Mouse (Mus musculus) forebrain, embryonic 13.5 days (tissue): ENCODE data around the gene Mapk11. TPM values are rescaled to one million over a fixed set of nuclear protein-coding genes. Genes with fewer than 3 reads are reported as not detected.
A peak's percentile ranks its signal among the peaks of the same experiment; 100 is the strongest.

ENCODE experiments used
- ATAC-seq: fragments of 200-750 bp; cut with Nextera tagmentation; 2 replicates; pipeline ENCODE4 v1.8.0; 2017
- H3K27ac ChIP-seq: fragments of 300-500 bp; sonication (generic); 2 replicates; pipeline ENCODE4 v1.5.1; 2015; ENCODE audit warnings: inconsistent platforms, mild to moderate bottlenecking, moderate library complexity
- H3K27me3 ChIP-seq: fragments of 300-500 bp; sonication (generic); 2 replicates; pipeline ENCODE4 v1.6.1; 2015; ENCODE audit warnings: mild to moderate bottlenecking, inconsistent platforms
- H3K36me3 ChIP-seq: fragments of 300-500 bp; sonication (generic); 2 replicates; pipeline ENCODE4 v1.6.1; 2015; ENCODE audit warnings: mild to moderate bottlenecking, inconsistent platforms; ENCODE audit not compliant: poor library complexity, severe bottlenecking
- H3K4me1 ChIP-seq: fragments of 300-500 bp; sonication (generic); 2 replicates; pipeline ENCODE4 v1.6.1; 2015; ENCODE audit warnings: inconsistent platforms
- H3K4me2 ChIP-seq: fragments of 300-500 bp; sonication (generic); 2 replicates; pipeline ENCODE4 v1.6.1; 2015; ENCODE audit warnings: inconsistent platforms, mild to moderate bottlenecking, moderate library complexity
- H3K4me3 ChIP-seq: fragments of 300-500 bp; sonication (generic); 2 replicates; pipeline ENCODE4 v1.5.1; 2015; ENCODE audit warnings: mild to moderate bottlenecking, inconsistent platforms
- H3K9ac ChIP-seq: fragments of 300-500 bp; sonication (generic); 2 replicates; pipeline ENCODE4 v1.6.1; 2015; ENCODE audit warnings: mild to moderate bottlenecking, inconsistent platforms
- H3K9me3 ChIP-seq: fragments of 300-500 bp; sonication (generic); replicated peaks from 2 replicates; pipeline ENCODE4 v1.6.1; 2016; ENCODE audit warnings: inconsistent platforms
- WGBS: fragments of 180-500 bp; shearing (Covaris S2); methylation state at CpG from one replicate; pipeline ENCODE4 v1.1.7; 2015; 5-methylcytosine and 5-hydroxymethylcytosine counted together
- polyA plus RNA-seq: library from polyadenylated mRNA; unstranded; fragments of >200 nt; fragmentation: Nextera tagmentation; extraction: Ambion mirVana; gene quantifications from 2 replicates; pipeline ENCODE4 v1.2.1, GENCODE M21; 2015

The Mapk11 gene
- polyA plus RNA-seq = 43.0 and 45.5 TPM in 2 replicates

DNA sequence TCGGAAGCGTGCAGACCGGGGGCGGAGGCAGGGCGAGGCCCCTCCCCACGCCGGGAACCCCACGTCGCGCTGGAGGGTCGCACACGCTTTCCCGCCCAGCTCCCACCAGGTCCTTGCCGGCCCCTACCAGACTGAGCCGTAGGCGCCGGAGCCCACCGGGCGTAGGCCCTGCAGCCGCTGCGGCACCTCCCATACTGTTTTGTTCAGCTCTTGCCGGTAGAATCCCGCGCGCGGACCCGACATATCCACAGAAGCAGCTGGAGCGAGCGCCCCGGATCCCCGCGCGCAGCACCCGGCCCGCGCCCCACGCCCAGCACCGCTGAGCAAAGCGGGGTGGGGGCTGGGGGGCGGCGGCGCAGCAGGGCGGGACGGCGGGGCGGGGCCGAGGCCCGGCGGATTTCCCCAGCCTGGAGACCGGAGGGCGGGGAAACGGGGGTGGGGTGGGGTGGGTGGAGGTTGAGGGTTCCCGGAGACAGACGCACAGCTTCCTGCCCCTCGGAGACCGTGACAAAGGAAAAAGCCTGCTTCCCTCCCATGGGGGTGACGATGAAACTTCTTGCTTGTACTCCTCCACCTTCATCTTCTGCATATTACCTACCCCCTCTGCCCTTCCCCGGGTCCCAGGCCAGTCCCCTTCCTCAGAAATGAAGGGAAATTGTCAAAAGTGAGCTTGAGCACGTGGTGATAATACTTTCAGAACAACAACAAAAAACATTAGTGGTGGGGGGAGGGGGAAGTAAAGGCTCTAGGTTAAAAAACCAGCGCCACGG lies at the start of gene Mapk11:
TSS of gene Mapk11 (minus strand) at position 358 of the 770 bp plus-strand sequence.
- H3K4me1 ChIP-seq = peaks cover 50% of the 10 kb centered on the region
- peak within 1 kb of the TSS; percentile 88 for H3K9ac ChIP-seq
- peak within 1 kb of the TSS; percentile 75 for H3K4me3 ChIP-seq
- peak; percentile 73 for ATAC-seq
- peaks cover 30% of the 10 kb centered on the region for H3K36me3 ChIP-seq
- peak within 1 kb of the TSS; percentile 78 for H3K4me2 ChIP-seq
- H3K27me3 ChIP-seq = no peaks in the 10 kb centered on the region
- WGBS = 0% methylated on average over 46 of the region's 61 CpGs
- peak within 1 kb of the TSS; percentile 89 for H3K27ac ChIP-seq
- no peaks in the 10 kb centered on the region for H3K9me3 ChIP-seq

DNA sequence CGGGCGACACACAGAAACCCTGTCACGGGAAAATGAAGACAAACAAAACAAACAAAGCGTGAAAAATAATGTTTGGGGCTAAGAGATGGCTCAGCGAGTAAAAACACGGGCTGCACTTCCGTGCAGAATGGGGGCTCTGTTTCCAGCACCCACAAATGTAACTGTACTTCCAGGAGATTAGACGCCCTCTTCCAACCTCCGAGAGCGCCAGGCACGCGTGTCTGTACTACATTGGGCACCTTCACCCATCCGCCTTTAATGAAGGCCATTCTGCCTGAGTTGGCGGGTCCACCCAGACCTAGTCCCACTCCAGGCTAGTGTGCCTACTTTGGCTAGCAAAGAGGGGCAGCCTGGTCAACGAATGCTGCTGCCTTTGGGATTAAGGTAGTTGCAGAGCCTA lies 47.6 kb upstream of the Mapk11 start:
- WGBS = 67% methylated on average over 15 of the region's 15 CpGs

DNA sequence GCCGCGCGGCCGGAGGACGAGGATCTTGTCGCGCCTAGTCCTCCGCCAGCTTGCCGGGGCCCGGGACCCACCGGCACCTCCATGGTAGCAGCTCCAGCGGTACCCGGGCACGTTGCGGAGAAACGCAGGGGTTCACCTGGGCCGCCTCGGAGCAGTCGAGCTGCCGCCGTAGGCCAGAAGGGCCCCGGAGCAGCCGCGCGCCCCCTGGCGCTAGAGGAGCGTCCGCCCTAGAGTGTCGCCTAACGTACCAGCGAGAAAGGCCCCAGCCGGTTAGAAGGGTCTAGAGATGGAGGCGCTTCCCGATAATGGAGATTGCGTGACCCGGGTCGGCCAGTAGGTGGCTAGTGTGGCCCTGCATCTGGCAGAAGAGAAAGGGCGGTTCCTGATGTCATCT lies 46.9 kb upstream of the Mapk11 start, which contains the start of gene Dennd6b:
TSS of gene Dennd6b (minus strand) at position 184 of the 394 bp plus-strand sequence.
- peak within 1 kb of the TSS; percentile 98 for H3K9ac ChIP-seq
- peak; percentile 99 for ATAC-seq
- 0% methylated on average over 38 of the region's 38 CpGs for WGBS

More for the DNA sequence above, 47.6 kb upstream of the Mapk11 start:
- no peak for ATAC-seq
- H3K9me3 ChIP-seq = 0 out of 2 replicates have a peak, but pooled peaks cover 3% of the 10 kb centered on the region
- peaks cover 16% of the 10 kb centered on the region for H3K4me1 ChIP-seq
- peak overlapping the region; percentile 93 for H3K4me3 ChIP-seq
- no peaks in the 10 kb centered on the region for H3K27me3 ChIP-seq
- H3K27ac ChIP-seq = peak overlapping the region; percentile 97; the same call in 1 of the 2 replicates
- H3K9ac ChIP-seq = peak overlapping the region; percentile 98
- peak overlapping the region; percentile 76 for H3K4me2 ChIP-seq
- peaks cover 7% of the 10 kb centered on the region; the same call in 1 of the 2 replicates for H3K36me3 ChIP-seq

GRCm38 (mm10) chr15:89195690-89196312 lies 46.4 kb upstream of the Mapk11 start:
- Histone ChIP-seq H3K4me3 (peak overlapping the region; percentile 93), H3K9ac (peak overlapping the region; percentile 98), H3K36me3 (peaks cover 16% of the 10 kb centered on the region; the same call in 1 of the 2 replicates), H3K4me1 (peaks cover 16% of the 10 kb centered on the region), H3K4me2 (peak overlapping the region; percentile 76), H3K27me3 (no peaks in the 10 kb centered on the region), H3K9me3 (no peaks in the 10 kb centered on the region), H3K27ac (peak overlapping the region; percentile 97)
- under 1% methylated on average over 25 of the region's 25 CpGs for WGBS
- ATAC-seq = peak; percentile 94

More for the DNA sequence above, 46.9 kb upstream of the Mapk11 start, which contains the start of gene Dennd6b:
- no peaks in the 10 kb centered on the region for H3K27me3 ChIP-seq
- peak within 1 kb of the TSS; percentile 76 for H3K4me2 ChIP-seq
- peak within 1 kb of the TSS; percentile 97 for H3K27ac ChIP-seq
- H3K4me3 ChIP-seq = peak within 1 kb of the TSS; percentile 93
- peaks cover 16% of the 10 kb centered on the region for H3K4me1 ChIP-seq
- no peaks in the 10 kb centered on the region for H3K9me3 ChIP-seq
- peaks cover 11% of the 10 kb centered on the region; the same call in 1 of the 2 replicates for H3K36me3 ChIP-seq

DNA sequence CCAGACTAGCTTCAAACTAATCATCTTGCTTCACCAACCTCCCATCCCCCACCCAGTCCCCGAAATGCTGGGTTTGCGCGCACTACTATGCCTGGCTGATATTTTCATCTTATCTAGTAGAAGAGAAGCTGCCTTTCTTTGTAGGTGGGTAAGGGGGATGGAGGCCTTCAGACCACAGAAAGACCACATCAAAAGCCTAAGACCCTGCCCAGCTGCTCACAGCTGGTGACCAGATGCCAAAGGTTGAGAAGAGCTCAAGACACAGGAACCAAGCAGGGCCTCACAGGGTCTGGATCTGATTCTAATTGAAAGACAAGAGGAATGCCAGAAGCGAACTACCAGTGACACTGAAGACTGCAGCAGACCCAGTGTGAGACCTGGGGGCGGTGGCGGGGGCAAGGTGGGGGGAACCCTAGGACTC lies 45.8 kb upstream of the Mapk11 start:
- H3K36me3 ChIP-seq = peaks cover 21% of the 10 kb centered on the region; the same call in 1 of the 2 replicates
- peak overlapping the region; percentile 93 for H3K4me3 ChIP-seq
- no peak; the same call in 1 of the 2 replicates for ATAC-seq
- H3K4me1 ChIP-seq = peaks cover 16% of the 10 kb centered on the region
- 39% methylated on average over 6 of the region's 6 CpGs for WGBS
- H3K27ac ChIP-seq = peak overlapping the region; percentile 97
- no peaks in the 10 kb centered on the region for H3K27me3 ChIP-seq
- no peaks in the 10 kb centered on the region for H3K9me3 ChIP-seq
- H3K4me2 ChIP-seq = peak overlapping the region; percentile 76
- peak overlapping the region; percentile 98 for H3K9ac ChIP-seq

GRCm38 (mm10) chr15:89184937-89185227 lies 35.5 kb upstream of the Mapk11 start:
- Histone ChIP-seq H3K9ac (no peak overlapping the region), H3K4me1 (peaks cover 44% of the 10 kb centered on the region), H3K27ac (peak overlapping the region; percentile 55), H3K36me3 (peaks cover 55% of the 10 kb centered on the region), H3K27me3 (no peaks in the 10 kb centered on the region), H3K4me2 (no peak overlapping the region), H3K9me3 (no peaks in the 10 kb centered on the region), H3K4me3 (no peak overlapping the region)
- no peak for ATAC-seq
- 66% methylated on average over 5 of the region's 5 CpGs for WGBS

DNA sequence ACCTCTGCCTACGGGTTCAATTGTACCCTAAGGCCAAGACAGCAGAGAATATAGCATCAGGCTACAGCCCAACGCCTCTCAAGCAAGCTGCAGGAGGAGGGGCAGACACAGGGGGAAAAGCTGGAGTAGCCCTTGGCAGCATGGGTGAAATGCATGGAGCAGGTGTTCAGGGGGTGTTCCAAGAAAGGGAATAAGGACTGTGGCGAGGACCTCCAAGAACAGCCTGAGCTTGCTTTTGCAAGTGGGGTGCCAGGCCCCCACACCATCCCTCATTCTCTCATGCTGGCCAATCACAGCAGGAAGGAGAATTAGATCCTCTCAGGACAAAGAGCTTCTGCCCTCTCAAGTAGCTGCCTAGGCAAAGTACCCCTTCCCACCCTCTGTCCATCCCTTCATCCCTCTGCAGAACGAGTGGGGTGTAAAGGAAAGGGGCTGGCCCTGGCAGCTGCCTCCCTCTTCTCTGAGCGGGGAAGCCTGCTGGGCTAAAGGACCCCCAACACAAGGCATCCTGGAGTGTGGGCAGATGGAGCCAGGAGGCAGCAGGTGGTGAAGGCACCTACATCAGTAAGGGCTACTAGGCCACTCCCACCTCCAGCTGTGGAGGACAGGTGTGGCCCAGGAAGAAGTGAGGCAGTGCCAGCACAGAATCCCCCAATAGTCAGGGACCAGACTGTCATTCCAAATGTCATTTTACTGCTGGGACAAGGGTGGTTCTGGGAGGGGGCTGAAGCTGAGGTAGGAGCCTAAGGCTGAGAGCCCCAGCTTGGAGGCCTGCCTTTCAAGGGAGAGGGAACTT lies 34.9 kb upstream of the Mapk11 start:
- Histone ChIP-seq H3K36me3 (peaks cover 50% of the 10 kb centered on the region), H3K4me1 (peaks cover 50% of the 10 kb centered on the region), H3K27ac (peak overlapping the region; percentile 55), H3K9ac (peak overlapping the region; percentile 21), H3K4me3 (no peak overlapping the region), H3K4me2 (no peak overlapping the region; the same call in 1 of the 2 replicates), H3K27me3 (no peaks in the 10 kb centered on the region), H3K9me3 (no peaks in the 10 kb centered on the region)
- WGBS = 20% methylated on average over 5 of the region's 5 CpGs
- no peak for ATAC-seq

GRCm38 (mm10) chr15:89182842-89183241 lies 33.4 kb upstream of the Mapk11 start:
- no peaks in the 10 kb centered on the region for H3K27me3 ChIP-seq
- peaks cover 35% of the 10 kb centered on the region for H3K36me3 ChIP-seq
- H3K4me2 ChIP-seq = no peak overlapping the region
- H3K9me3 ChIP-seq = no peaks in the 10 kb centered on the region
- H3K4me3 ChIP-seq = no peak overlapping the region
- H3K27ac ChIP-seq = peak overlapping the region; percentile 65
- H3K4me1 ChIP-seq = peaks cover 65% of the 10 kb centered on the region
- no peak for ATAC-seq
- 76% methylated on average over 5 of the region's 5 CpGs for WGBS
- H3K9ac ChIP-seq = no peak overlapping the region

- Histone ChIP-seq H3K4me3 (no peak overlapping the region), H3K27ac (peak overlapping the region; percentile 65), H3K9me3 (no peaks in the 10 kb centered on the region), H3K36me3 (peaks cover 30% of the 10 kb centered on the region), H3K4me2 (no peak overlapping the region), H3K9ac (no peak overlapping the region), H3K27me3 (no peaks in the 10 kb centered on the region), H3K4me1 (peaks cover 70% of the 10 kb centered on the region)
- WGBS = 42% methylated on average over 6 of the region's 6 CpGs
- ATAC-seq = no peak
These were observed 32.9 kb upstream of the Mapk11 start for GRCm38 (mm10) chr15:89182328-89182741.

DNA sequence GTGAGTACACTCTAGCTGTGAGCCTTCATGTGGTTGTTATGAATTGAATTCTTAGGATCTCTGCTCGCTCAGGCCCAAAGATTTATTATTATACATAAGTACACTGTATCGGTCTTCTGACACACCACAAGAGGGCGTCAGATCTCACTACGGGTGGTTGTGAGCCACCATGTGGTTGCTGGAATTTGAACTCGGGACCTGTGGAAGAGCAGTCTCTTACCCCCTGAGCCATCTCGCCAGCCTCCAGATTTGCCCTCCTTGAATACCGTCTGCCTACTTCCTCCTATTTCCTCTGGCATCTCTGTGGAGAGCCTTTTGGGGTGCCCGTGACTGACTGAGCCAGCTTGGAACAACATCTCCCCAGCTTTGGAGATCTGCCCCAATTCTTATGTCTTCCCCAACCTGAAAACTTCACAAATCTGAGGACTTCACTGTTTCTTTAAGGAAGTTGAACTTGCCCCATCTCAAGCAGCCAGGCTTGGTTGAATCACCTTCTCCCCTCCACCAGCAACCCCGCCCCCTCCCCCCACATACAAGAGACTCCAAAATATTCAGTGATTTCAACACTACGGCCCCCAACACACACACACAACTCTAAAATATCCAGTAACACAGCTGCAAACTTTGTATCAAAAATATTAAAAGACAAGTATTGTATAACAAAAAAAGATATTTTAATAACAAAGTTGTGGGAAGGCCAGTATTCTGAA lies 32.3 kb upstream of the Mapk11 start:
- Histone ChIP-seq H3K36me3 (peaks cover 24% of the 10 kb centered on the region), H3K9ac (no peak overlapping the region), H3K27me3 (no peaks in the 10 kb centered on the region), H3K4me2 (peak overlapping the region; percentile 85), H3K4me3 (peak overlapping the region; percentile 78; the same call in 1 of the 2 replicates), H3K9me3 (no peaks in the 10 kb centered on the region), H3K4me1 (peaks cover 76% of the 10 kb centered on the region), H3K27ac (peak overlapping the region; percentile 95)
- ATAC-seq = no peak
- WGBS = 84% methylated on average over 10 of the region's 10 CpGs

DNA sequence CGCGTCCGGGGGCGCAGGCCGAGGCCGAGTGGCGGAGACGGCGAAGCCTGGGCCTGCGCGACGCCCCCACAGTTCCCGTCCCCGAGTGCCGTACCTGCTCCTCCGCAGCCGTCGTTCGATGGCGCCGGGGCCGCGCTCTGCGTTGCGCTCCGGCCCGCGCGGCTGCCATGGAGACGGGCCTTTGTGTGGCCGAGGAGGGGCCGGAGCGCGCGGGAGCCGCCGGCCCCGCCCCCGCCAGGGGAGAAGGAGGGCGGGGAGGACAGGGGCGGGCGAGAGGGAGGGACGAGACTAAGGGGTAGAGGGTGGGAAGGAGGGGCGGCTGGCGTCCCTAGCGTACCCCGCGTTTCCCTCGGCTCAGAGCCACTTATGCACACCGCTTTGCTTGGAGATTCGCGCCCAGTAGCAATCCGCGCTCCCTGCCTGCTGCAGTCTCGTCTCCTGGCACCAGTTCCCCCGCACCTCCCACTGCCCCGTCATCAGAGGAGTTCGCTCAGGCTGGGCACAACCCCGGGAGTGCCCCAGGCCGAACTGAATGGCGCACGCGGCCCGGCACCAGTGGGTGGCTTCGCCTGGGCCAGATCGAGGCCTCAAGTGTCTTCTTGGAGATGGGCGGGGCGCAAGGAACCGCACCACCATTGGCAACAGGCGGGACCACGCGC lies 31.3 kb upstream of the Mapk11 start, which contains the start of gene Plxnb2:
TSS of gene Plxnb2 (minus strand) at position 218 of the 659 bp plus-strand sequence.
- Histone ChIP-seq H3K27ac (peak within 1 kb of the TSS; percentile 95), H3K4me1 (peaks cover 86% of the 10 kb centered on the region), H3K9ac (peak within 1 kb of the TSS; percentile 97), H3K4me3 (peak within 1 kb of the TSS; percentile 78), H3K9me3 (no peaks in the 10 kb centered on the region), H3K36me3 (peaks cover 14% of the 10 kb centered on the region; the same call in 1 of the 2 replicates), H3K4me2 (peak within 1 kb of the TSS; percentile 85), H3K27me3 (no peaks in the 10 kb centered on the region)
- 1% methylated on average over 62 of the region's 72 CpGs for WGBS
- peak; percentile 85 for ATAC-seq
